Mouse (Mus musculus): ENCODE measurements around the gene Hoxb3.

Hoxb3 gene

DNA sequence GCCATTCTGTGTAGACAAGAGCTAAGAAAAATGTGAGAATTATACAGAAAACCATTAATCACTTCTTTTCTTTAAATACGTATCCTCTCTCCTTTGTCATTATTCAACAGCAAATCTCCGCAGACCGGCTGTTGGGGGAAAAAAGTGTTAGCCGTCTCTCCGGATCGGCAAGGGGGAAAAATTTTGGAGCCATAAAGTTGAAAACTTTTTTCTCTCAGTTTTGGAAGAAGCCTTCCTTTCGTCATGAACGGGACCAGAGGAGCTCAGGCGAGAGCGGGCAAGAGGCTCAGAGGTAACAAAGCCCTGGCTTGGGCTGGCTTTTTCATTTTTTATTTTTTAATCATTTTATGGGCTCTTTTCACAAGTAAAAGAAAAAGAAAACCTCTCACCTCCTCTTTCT, at the start of gene Hoxb3:
Gene Hoxb3 (plus strand): TSS at position 173 of the 400 bp plus-strand sequence.
- DNase-seq (ENCODE audit: low read depth, low spot score), result no peak

DNA sequence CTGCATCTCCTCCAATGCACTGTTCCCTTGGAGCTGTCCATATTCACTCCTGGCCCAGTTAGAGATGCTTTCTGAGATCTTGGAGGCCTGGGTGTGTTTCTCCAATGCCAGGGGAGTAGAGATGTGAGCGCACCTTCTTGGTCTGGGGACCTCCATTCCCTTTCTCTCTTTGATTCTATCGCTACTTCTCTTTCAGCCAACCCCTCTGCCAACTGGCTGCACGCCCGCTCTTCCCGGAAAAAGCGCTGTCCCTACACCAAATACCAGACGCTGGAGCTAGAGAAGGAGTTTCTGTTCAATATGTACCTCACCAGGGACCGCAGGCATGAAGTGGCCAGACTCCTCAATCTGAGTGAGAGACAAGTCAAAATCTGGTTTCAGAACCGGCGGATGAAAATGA, 48.7 kb upstream of the Hoxb3 start:
- no peak for DNase-seq (ENCODE audit: low read depth, low spot score)

DNA sequence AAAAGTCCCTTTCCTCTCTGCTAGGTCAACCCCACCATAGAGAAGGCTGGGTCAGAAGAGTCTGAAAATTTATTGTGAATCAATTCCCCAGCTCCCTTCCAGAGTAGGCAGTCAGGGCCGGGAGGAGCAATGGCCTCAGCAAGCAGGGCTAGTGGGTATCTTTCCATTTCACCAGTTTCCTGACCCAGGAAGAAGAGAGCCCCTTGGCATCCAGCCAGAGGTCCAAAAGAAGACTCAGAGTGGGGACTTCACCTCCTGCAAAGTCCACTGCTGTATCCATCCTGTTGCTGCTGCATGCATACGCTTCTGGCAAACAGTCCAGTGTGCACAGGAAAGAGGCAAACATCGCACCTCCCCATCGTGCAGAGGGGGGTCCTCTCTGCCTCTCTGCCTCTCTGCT, 47.2 kb upstream of the Hoxb3 start:
- no peak for DNase-seq (ENCODE audit: low read depth, low spot score)

DNA sequence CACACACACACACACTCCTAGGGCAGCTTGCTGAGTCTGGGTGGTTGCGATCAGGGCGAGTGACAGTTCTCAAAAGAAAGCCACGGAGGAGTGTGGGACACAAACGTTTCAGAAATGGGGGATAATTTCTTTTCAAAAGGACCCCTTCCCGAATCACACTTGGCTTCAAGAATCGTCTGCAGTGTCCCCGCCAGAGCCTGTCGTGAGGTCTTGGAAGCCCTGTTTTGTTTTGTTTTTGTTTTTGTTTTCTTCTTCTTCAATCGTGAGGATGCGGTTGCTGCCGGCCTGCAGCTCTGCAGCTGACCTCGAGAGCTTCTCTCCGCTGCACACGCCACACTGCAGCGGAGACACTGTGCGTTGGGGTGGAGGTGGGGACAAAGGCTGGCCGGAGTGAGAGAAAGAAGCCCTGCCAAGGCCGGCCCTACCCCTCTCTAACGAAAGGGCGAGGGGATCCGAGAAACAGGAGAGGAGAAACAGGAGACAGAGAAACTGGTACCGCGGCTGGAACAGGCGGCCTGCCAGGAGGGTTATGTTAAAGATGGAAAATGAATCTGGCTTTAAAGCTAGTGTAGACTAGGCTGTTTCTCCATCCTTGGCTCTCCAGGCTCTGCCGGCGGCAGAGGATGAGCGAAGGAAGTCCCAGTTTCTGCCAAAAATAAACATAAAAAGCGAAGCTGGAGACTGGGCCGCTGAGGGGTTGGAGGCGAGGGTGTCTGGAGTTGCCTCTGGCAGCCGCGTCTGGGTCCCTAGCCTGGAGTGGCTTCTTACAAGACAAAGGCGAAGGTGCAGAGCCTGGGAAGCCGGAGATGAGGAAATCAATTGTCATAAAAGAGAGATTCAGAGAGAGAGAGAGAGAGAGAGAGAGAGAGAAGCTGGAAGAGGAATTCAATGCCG, 45.7 kb upstream of the Hoxb3 start:
- DNase-seq (ENCODE audit: low read depth, low spot score), result no peak

DNA sequence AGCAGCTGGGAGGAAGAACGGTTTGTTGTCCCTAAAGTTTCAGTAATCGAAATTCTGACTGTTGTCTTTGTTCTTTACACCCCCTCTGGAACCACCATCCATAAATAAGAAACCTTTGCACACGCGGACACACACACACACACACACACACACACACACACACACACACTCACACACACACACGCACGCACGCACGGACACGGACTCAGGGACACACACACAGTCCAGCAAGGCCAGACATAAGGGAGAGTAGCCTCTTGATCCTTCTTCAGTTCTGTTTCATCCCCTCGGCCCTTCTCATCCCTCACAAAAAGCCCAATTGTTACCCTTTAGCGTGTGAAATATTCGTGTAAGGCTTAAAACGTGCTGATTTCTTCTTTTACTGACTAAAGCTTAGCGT, 44.8 kb upstream of the Hoxb3 start:
- no peak for DNase-seq (ENCODE audit: low read depth, low spot score)

DNA sequence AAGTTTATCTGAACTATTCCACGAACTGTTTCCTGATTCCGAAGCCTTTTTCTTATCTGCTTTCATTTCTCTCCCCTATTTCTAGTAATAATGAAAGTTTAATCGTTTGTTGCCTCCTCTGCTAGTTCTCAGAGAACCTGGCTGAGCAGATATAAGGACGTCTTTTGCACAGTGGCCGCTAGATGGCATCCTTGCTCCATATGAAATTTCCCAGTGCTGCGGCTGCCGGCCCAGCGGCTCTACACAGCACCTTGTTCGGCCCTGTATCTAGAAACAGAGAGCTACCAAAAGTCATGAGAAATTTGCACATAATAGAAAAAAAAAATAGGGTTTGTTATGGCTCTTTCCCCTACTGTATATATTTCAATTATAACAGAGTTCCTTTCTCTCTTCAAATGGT, 44.4 kb upstream of the Hoxb3 start:
- DNase-seq (ENCODE audit: low read depth, low spot score), result peak; percentile 63

DNA sequence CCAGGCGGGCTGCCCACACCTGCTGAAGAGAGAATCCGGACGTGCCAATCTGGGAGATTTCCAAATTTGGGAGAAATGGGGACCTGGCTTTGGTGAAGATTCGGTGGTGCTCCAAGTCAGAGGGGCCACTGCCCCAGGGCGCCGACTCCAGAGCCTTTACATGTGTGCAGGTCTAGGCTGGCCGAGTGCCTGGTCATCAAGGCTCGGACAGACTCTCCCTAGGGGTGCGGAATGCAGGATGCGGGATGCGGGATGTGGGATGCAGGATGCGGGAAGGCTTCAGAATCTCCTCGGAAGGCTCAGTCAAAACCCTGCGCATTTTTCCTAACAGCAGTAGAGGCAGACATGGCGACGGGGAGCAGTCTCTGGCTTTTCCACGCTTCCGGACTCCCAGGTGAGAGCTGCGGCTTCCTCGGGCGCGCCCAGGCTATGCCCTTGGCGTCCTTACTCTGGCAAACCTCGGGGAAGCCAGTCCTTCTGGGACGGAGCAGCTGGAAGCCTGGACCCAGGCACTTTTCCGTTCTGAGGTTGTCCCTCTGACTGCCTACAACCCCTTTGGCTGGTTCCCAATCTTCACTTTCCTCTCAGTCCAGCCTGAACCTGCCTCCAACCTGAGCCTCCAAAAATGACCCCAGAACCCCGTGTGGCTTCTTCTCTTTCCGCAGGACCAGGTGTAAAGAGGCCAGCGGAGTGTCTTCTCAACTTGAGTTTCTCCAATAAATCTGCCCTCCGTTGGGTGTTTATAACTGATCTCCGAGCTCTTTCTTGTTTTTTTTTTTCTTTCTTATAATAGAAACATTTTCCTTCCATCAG, 43.5 kb upstream of the Hoxb3 start:
- no peak for DNase-seq (ENCODE audit: low read depth, low spot score)

DNA sequence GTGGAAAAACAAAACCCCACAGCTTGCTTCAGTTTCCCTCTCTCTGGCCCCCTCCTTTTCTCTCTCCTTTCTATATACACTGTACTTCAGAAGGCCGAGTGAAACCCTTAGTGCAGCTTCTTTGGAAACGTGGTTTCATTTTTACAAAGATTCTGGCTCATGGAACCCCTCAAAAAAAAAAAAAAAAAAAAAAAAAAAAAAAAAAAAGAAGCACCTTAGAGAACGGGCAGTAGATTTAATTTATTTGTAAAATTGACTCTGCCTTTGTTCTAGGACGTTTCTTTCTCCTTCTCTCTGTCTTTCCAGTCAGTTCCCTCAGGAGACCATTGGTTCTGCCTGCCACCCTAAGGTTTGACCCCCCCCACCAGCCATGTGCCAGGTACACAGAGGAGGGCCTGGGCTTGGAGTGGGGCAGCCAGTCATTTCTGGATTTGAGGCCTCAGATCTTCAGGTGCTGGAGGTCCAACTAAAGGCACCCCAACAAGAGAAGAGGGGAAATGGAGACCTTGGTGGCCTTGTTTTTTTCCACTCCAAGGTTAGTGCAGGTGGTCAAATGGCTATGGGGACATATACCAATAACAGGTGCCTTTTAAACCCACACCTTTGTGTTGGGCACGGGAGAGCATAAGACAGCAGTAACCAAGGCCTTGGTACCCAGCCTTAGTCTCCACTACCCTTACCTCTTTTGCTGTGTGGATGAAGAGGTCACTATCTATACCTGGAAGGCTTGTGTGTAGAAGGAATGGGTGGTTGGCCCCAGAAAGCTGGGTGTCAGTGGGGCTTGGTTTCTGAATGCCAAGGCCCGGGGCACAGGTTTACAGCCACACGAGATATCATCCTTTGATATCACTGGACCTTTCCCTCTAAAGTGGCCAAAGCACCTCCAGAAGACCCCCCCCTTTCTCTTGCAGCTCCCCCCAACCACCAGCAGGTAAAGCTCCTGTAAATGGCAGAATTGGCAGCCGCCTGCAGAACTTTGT, 42.4 kb upstream of the Hoxb3 start:
- no peak for DNase-seq (ENCODE audit: low read depth, low spot score)

DNA sequence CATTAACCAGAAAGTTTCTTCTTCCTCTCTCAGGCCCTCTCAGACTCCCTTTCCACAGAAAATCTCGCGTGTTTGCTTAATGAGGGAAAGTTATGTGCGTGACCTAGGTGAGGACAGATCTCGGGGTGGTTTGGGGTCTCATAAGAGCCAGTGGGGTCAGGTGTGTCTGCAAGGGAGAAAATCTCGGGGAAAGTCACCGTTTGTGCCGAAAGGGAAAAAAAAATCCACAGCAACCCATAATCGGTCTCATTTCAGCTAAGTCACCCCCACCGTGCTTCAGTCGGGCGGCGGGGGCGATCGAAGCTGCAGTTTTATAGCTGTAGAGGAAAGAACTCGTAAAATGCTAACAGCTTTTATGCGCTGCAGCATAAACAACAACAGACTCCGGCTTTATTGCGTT, 41.7 kb upstream of the Hoxb3 start:
- no peak for DNase-seq (ENCODE audit: low read depth, low spot score)

DNA sequence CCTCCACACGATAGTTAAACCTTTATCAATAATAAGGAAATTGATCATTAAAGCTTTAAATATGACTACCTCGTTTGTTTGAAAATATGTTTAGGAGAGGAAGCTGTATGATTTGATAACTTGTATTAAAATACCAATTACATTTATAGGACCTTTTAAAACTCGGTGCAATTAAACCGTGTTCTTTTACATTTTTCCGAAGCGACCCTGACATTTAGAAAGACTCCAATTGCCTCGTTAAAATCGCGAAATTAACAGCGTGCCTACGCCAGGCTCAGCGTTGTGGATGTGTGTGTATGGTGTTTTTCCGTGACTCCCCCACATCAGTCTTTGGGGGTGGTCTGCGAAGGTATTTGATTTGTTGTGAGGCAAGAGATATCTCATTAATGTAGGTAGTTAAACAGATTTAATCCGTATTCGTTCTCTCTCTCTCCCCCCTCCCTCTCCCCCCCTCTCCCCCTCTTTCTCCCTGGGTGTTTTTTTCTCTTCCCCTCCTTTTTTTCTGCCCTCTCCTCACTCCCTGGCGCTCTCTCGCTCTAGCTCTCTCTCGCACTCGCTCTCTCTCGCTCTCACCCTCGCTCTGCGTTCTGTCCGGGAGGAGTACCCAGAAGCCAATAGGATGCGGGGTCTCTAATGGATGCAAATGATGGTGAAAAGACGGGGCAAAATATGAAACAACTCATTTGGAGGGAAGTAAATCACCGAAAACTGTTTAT, 41.1 kb upstream of the Hoxb3 start, which contains the start of gene Hoxb8:
Gene Hoxb8 (plus strand): TSS at position 51 of the 716 bp plus-strand sequence.
- DNase-seq (ENCODE audit: low read depth, low spot score), result no peak

DNA sequence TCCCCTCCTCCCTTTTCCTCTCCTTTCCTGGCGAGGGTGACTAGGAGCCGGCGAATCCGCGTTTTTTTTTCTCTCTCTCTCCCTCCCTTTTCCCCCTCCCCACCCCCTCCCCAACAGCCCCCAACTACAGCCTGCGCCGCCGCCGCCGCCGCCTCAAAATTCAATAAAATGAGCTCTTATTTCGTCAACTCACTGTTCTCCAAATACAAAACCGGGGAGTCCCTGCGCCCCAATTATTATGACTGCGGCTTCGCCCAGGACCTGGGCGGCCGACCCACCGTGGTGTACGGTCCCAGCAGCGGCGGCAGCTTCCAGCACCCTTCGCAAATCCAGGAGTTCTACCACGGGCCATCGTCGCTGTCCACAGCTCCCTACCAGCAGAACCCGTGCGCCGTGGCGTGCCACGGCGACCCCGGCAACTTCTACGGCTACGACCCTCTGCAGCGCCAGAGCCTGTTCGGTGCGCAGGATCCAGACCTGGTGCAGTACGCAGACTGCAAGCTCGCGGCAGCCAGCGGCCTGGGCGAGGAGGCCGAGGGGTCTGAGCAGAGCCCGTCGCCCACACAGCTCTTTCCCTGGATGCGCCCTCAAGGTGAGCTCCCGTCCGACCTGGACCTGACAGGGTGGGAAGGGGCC, 40.2 kb upstream of the Hoxb3 start:
- DNase-seq (ENCODE audit: low read depth, low spot score), result no peak

DNA sequence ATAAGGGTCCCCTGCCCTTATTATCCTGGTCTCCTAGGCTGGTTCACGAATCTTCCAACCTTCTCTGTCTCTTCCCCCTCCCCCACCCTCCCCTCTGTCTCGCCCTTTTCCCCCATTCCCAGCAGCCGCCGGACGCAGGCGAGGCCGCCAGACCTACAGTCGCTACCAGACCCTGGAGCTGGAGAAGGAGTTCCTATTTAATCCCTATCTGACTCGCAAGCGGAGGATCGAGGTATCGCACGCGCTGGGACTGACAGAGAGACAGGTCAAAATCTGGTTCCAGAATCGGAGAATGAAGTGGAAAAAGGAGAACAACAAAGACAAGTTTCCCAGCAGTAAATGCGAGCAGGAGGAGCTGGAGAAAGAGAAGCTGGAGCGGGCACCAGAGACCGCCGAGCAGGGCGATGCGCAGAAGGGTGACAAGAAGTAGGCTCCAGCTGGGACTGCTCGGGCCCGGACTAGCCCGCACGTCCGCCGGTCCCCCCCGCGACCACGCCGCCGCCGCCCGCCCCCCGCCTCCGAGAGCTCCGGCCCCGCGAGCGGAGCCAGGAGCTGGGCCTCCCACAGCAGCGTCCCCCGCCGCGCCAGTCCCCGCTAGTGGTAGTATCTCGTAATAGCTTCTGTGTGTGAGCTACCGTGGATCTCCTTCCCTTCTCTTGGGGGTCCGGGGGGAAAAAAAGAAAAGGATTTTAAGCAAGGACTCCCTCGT, 38.9 kb upstream of the Hoxb3 start:
- DNase-seq (ENCODE audit: low read depth, low spot score), result no peak

DNA sequence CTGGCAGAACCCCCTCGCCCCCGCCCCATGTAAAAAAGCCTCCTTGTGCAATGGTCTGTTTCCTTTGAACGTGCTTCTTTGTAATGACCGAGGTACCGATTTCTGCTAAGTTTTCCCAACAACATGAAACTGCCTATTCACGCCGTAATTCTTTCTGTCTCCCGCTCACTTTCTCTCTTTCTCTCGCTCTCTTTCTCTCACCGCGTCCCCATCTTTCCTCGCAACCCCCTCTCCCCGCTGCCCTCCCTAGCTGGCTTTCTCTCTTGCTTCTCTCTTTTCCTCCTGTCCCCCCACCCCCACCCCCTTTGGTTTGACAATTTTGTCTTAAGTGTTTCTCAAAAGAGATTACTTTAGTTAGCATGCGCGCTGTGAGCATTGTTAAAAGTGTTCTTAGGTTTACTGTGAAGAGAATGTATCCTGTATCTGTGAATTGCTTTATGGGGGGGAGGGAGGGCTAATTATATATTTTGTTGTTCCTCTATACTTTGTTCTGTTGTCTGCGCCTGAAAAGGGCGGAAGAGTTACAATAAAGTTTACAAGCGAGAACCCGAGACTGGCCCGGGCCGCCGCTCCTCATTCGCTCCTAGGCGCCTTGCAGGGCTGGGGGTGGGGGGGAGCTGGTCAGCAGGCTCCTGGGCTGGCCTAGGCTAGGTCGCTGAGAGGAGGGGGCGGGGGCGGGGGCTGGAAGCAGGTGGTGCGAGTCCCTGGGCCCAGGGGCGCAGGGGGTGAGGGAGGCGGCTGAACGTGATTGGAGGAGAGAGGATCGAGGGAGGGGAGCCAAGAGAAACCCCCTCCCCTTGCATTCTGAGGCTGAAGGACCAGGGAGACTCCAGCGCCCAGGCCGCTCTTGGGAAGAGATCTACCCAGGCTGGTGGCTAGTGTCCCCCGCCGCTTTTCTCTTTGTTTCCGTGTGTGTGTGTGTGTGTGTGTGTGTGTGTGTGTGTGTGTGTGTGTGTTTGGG, 38.1 kb upstream of the Hoxb3 start:
- no peak for DNase-seq (ENCODE audit: low read depth, low spot score)

DNA sequence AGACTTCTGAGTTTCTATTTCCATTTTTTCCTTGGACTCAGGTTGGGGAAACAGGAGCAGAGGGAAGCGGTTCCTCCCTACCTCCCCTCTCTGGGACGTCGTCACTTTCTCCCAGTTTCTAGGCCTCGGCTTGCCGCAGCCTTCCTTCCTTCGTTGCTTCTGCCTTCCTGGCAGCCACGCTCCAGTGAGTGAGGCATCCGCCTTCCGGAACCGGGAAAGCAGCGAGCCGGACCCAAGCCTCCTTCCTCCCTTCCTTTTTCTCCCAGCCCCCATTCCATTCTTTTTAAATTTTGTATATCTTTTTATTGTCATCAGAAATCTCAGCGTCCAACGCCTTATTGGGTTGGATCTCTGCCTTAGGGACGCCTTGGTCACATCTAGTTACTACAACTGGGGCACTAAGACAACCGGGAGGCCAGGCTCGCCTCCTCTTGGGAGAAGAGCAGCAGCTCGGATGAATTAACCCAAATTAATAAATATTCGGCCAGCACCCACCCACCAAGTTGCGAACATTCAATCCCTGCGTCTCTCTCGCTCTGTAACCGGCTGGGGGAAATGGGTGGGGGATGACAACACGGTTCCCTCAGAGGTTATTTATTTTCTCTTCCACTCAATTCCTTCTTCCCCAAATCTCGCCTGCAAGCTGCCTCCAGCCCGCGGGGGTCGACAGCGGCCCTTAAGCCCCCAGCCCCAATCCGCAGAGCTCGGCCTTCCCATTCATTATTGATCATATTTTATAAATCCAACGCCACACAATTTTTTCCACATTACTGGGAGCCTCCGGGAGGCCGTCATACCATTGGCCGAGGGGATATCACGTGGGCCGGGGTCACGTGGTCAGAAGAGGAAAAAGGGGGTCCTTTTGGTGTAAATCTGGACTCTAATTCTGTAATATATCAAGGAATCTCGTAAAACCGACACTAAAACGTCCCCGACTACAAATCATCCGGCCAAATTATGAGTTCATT, 37.1 kb upstream of the Hoxb3 start, which contains the start of gene Hoxb7:
Gene Hoxb7 (plus strand): TSS at position 853 of the 968 bp plus-strand sequence.
- no peak for DNase-seq (ENCODE audit: low read depth, low spot score)

DNA sequence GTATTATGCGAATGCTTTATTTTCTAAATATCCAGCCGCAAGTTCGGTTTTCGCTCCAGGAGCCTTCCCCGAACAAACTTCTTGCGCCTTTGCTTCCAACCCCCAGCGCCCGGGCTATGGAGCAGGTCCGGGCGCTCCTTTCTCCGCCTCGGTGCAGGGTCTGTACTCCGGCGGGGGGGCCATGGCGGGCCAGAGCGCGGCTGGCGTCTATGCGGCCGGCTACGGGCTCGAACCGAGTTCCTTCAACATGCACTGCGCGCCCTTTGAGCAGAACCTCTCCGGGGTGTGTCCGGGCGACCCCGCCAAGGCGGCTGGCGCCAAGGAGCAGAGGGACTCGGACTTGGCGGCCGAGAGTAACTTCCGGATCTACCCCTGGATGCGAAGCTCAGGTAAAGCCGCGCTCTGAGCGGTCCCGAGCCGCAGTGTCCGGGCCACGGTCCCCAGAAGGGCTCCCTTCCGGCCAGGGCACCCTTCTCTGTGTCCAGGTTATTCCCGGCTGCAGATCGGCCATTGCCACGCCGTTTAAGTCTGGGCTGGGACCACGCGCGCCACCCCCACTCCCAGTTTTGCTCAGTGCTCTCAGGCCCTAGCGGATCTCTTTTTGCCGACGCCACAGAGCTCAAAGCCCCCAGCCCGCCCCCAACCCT, 36.3 kb upstream of the Hoxb3 start:
- DNase-seq (ENCODE audit: low read depth, low spot score), result no peak

DNA sequence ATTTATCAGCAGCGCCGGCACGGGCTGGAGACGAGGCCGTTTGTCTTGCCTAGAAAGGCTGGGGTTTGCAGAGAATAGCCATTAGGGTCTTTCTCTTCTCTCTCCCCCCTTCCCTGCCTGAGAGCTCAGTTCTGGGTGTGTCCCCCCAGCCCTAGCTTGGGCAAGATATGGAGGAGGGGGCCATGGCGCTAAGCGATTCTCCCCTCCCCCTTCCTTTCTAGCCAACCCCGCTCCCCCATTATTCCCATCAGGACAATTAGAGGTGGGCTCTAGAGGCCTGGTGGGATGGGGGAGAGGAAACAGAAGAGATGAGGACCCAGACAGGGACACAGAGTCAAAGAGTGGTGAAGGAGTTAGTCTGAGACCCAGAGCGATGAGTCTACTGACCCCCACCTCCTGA, 35.7 kb upstream of the Hoxb3 start:
- no peak for DNase-seq (ENCODE audit: low read depth, low spot score)
